Mouse (Mus musculus): ENCODE results near the gene Hrh1.
"Not testable (repeated sequence)": the region's sequence is repeated elsewhere in the genome, so short reads cannot be mapped to it uniquely, and the experiment has no call there.

Gene Hrh1

DNA sequence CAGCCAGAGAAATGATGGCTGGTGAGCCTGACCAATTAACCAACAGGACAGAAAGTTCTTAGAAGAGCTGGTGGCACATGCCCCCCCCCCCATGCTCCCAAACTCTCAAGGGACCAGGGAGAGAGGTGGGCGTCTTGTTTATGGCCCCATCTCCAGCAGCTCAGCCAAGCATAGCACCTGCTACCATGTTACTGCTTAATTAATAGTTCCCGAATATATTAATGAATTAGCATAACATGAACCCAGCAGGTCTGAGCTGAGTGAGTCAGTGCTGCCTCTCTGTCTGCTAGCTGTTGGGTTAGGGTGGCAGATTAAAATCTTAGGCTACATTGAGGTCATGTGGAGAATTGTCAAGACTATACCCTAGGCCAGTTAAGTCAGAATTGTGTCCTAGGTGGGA, 62.2 kb downstream of the Hrh1 start:
- in situ Hi-C loops (cut with MboI), result no loop called here

DNA sequence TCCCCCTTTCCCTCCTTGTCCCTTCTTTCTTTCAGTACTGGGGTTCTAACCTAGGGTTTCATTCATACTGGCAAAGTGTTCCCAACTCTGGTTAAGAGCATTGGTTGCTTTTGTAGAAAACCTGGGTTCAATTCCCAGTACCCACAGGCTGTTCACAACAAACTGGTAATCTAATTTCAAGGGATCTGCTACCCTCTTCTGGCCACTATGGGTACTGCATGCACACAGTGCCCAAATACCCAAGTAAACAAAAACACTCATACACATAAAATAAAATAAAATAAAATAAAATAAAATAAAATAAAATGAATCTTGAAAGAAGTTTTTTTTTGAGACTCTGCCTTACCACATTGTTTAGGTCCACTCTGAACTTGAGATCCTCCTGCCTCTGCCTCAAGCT, 63.8 kb downstream of the Hrh1 start:
- in situ Hi-C loops (cut with MboI), result no loop called here

DNA sequence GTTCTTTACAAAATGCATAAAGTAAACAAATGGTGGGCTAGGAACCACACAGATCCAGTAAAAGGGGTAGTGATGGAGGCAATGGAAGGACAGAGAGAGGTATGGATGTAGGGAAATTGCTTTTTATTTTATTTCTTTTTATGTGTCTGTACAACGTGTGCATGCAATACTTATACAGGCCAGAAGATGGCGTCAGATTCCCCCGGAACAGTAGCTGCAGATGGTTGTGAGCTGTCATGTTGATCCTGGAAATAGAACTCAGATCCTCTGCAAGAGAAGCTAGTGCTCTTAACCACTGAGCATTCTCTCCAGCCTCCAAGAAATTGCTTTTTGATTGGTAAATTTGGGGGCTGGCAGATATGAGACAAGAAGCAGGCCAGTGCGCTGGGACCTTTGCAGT, 65.0 kb downstream of the Hrh1 start:
- in situ Hi-C loops (cut with MboI), result no loop called here

DNA sequence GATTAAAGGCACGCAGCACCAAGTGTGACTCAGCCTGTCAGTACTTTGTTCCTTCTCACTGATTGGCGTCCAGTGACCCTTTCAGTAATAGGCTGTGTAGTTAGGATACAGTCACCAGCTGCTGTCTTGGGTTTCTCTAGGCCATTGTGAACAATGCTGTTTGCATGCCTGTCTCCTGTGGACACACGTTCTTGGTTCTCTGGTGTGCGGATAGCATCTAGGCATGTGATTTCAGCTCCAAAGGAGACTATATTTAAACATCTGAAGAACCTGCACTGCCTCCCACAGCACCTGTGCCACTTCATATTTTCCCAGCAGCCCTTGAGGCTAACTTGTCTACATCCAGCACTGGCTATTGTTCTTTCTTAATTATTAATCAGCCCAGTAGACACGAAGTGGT, 75.8 kb downstream of the Hrh1 start:
- in situ Hi-C loops (cut with MboI), result no loop called here

DNA sequence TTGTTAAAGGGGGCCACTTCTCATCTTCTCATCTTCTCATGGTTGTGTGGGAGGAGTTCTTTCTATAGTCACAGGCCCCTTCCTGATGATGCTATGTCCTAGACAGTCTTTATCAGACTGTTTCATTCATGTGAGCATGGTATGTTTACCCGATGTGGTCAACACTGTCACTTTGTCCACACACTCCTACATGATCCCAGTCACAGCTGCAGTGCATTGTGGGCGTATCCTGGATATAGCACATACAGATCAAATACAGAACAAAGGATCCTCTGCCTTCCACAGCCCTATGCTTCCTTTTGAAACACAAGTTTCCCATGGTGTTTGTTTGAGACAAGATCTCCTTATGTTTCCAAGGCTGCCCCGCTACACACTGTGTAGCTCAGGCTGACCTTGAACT, 76.3 kb downstream of the Hrh1 start:
- in situ Hi-C loops (cut with MboI), result no loop called here

DNA sequence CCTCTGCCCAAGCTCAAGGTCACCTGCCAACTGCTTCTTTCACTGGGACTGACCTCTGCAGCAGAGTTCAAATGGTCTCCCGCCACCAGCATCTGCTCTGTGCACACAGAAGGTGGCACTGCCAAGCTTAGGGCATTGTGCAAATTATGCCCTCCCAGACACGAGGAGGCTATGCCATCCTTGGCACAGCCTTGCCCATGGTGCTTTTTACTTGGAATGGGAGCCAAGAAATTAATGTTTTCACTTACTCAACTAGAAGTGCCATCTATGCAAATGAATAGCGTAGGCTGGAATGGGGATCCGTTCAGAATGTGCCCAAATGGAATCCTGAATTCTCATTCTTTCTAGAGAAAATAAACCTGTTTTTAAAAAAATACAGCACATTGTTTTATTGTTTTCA, 77.2 kb downstream of the Hrh1 start:
- in situ Hi-C loops (cut with MboI), result no loop called here

DNA sequence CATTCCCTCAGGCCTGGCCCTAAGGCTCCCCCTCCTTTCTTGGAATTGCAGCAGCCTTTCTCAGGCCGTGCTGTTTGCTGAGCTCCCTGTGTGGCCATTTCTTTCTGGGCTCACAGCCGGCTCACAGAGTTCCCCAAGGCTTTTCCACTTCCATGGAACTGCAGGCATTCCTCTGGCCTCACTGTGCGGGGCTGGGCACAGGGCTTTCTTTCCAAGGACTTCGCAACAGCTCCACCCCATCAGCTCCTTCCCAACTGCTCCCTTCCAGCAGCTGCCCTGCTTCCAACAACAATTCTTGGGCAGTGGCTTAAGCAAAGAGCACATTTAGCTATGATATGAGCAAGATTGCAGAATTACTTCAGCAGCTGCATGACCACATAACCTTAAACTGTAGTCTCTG, 81.0 kb downstream of the Hrh1 start:
- in situ Hi-C loops (cut with MboI), result no loop called here

DNA sequence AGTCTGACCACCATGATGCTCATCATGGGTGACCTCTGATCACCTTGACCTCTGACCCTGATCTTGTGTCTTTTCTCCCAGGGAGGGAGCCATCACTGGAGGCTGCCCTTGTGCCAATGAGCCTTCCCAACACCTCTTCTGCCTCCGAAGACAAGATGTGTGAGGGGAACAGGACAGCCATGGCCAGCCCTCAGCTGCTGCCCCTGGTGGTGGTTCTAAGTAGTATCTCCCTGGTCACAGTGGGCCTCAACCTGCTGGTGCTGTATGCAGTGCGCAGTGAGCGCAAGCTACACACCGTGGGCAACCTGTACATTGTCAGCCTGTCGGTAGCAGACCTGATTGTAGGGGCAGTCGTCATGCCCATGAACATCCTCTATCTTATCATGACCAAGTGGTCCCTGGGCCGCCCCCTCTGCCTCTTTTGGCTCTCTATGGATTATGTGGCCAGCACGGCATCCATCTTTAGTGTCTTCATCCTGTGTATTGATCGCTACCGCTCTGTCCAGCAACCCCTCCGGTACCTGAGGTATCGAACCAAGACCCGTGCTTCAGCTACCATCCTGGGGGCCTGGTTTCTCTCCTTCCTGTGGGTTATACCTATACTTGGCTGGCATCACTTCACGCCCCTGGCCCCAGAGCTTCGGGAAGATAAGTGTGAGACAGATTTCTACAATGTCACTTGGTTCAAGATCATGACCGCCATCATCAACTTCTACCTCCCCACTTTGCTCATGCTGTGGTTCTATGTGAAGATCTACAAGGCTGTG, 82.1 kb downstream of the Hrh1 start:
- in situ Hi-C loops (cut with MboI), result no loop called here

DNA sequence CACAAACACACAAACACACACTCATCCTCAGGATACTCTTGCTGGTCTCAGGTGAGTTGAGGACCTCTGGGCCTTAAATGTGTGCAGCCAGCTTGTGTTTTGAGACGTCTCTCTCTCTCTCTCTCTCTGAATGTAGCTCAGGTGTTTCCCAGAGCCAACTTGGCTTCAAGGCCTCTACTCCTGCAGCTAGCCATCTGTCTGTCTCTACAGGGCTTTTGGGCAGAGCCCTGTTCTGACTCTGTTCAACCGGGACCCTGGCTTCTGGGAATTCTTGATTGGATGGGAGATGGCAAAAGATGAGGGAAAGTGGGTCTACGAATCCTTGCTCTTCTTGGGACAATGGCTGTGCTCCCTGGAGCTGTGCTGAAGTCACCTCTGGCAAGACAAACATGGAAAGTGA, 91.6 kb downstream of the Hrh1 start:
- in situ Hi-C loops (cut with MboI), result no loop called here

DNA sequence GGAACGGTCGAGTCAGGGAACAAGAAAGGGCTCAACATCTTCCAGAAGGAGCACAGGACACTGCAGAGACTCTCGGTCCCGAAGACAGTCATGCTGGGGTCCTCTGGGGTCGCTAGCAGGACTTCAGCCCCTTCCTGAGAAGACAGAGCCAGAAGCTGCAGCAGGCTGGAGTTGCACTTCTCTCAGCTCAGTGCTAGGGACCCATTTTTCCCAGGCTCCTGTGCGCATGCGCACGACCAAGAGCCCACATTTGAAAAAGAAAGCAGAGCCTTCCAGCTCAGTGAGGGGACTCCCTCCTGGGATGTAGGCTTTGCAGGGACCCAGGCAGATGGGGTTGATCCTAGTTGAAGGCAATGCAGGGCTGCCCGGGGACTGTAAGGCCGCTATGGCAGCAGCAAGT, 94.9 kb downstream of the Hrh1 start:
- in situ Hi-C loops (cut with MboI), result not testable (repeated sequence)

DNA sequence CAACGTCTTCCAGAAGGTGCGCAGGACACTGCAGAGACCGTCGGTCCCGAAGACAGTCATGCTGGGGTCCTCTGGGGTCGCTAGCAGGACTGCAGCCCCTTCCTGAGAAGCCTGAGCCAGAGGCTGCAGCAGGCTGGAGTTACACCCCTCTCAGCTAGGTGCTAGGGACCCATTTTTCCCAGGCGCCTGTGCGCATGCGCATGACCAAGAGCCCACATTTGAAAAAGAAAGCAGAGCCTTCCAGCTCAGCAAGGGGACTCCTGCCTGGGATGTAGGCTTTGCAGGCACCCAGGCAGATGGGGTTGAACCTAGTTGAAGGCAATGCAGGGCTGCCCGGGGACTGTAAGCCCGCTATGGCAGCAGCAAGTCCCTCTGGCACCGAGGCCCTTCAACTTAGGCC, 97.3 kb downstream of the Hrh1 start:
- in situ Hi-C loops (cut with MboI), result not testable (repeated sequence)

DNA sequence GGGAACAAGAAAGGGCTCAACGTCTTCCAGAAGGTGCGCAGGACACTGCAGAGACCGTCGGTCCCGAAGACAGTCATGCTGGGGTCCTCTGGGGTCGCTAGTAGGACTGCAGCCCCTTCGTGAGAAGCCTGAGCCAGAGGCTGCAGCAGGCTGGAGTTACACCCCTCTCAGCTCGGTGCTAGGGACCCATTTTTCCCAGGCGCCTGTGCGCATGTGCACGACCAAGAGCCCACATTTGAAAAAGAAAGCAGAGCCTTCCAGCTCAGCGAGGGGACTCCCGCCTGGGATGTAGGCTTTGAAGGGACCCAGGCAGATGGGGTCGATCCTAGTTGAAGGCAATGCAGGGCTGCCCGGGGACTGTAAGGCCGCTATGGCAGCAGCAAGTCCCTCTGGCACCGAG, 116.3 kb downstream of the Hrh1 start:
- in situ Hi-C loops (cut with MboI), result not testable (repeated sequence)

DNA sequence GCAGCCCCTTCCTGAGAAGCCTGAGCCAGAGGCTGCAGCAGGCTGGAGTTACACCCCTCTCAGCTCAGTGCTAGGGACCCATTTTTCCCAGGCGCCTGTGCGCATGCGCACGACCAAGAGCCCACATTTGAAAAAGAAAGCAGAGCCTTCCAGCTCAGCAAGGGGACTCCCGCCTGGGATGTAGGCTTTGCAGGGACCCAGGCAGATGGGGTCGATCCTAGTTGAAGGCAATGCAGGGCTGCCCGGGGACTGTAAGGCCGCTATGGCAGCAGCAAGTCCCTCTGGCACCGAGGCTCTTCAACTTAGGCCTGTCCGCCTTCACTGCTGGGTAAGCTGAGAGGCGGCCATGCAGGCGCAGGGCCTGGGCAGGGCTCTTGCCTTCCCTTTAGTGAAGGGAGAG, 131.0 kb downstream of the Hrh1 start:
- in situ Hi-C loops (cut with MboI), result not testable (repeated sequence)
